Mouse (Mus musculus) gastrocnemius, adult 8-10 months (tissue): ENCODE measurements around the gene BC051665. TPM values are rescaled to one million over a fixed set of nuclear protein-coding genes. Genes with fewer than 3 reads are reported as not detected.
A peak's percentile ranks its signal among the peaks of the same experiment; 100 is the strongest.

Experiments
- DNase-seq, 2 experiments: peaks; one replicate each; pipeline ENCODE4 v3.0.0; 2022; ENCODE audit warnings: low spot score in 2 of 2
- total RNA-seq, 4 experiments: library from RNA; stranded (reverse); gene quantifications; 2 replicates each; pipeline ENCODE4 v1.2.4; 2022

Gene BC051665
- total RNA-seq, result not detected

DNA sequence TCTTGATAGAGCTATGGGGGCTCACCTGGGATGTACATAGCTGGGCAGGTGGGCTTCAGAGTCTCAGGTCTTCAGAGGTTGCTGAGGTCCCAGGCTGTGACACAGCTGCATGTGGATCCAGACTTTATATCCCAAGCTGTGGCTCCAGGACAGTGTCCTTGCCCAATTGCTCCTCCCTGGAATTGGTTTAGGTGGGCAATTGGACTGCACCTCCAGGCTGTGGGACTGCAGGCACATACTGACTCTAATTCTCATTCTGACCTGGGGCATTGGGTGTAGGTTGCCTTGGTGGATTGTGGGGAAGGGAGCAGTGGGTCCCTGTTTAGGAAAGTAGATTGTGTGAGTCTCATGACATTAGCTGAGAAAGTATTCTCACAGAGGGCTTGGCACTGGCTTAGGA, at the start of gene BC051665:
Gene BC051665 (minus strand): TSS at position 101 of the 400 bp plus-strand sequence.
- DNase-seq, result no peak

DNA sequence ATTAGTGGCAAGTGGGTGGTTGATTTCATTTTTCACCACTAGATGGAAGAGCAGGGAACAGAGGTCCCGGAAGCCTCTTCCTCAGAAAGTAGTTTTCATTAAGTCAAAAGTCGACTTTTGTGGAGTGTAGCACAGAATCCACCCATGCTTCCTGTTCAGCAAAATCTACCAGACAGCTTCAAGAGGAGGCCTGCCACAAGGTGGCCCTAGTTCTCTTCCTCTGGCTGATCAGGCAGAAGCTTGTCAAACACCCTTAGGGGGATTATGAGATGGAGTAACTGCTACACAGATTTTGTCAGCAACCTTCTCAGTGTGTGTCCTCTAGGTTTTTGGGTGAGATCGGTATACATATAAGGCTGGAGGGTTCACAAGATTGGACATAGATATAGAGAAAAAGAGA, 39.9 kb upstream of the BC051665 start:
- no peak for DNase-seq

DNA sequence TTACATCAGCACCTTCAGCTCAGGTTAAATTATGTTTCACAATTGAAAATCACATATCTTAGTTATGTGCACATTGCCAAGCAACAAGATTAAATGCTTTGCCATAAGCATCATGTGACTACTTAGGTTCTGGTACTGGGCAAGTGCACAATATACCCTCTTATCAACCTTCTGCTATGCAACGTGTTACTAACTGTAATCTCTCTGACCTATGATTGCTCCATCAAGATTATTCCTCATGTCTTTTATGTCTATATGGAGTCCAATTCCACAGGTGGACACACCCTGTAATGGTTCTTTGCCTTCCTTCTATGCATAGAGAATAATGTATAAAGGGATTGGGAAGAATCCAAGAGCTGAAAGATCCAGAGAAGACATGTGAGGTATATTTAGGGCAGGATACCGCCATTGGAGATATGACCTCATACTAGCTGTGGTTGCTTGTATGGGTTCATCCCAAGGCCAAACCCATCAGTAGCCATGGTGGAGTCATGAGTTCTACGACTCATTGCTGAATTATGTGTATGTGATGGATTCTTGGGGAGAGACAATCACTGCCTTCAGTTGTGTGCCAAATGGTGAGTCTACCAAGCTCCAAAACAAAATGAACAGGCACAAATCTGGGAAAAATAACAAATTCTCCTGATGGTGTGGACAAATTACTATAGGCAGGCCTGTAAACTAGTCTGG, 34.5 kb upstream of the BC051665 start:
- no peak for DNase-seq

- no peak for DNase-seq
Observed at GRCm38 (mm10) chr13:60819469-60819868, 33.3 kb upstream of the BC051665 start.

DNA sequence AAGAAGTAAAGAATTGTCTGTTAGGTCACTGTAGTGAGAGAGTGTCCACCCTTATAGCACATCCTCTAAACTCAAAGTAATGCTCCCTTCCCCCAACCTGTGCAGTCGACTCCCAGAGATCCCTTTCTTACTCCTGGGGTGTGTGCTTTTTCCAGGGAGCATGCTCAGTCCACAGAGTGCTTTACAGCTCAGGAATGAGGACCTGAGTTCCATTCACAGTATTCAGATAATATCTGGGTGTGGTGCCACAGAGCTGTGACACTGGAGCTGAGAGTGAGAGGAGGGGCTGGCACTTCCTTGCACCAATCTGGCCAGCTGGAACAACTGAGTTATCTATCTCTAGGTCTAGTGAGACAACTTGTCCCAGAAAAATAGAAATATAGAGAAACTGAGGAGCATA, 27.6 kb upstream of the BC051665 start:
- DNase-seq, result no peak

DNA sequence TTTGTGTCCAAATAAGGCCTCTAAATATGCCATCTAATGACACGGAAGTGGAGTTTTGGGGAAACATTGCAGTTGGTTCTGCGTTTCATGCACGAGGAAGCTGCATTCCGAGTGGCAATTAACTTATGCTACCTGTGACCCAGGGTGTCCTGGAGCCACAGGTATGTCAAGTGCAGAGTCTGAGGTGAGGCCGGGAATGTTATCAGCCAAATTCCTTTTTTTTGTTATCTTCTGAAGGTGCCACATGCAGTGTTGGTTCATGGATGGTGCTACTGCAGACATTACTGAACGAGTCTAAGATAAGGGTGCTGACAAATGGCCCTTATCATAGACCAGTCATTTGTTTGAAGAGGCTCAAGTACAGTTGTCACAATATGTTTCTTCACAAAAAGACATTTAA, 26.6 kb upstream of the BC051665 start:
- no peak for DNase-seq

- DNase-seq, result no peak
Observed at GRCm38 (mm10) chr13:60809690-60810089, 23.5 kb upstream of the BC051665 start.

DNA sequence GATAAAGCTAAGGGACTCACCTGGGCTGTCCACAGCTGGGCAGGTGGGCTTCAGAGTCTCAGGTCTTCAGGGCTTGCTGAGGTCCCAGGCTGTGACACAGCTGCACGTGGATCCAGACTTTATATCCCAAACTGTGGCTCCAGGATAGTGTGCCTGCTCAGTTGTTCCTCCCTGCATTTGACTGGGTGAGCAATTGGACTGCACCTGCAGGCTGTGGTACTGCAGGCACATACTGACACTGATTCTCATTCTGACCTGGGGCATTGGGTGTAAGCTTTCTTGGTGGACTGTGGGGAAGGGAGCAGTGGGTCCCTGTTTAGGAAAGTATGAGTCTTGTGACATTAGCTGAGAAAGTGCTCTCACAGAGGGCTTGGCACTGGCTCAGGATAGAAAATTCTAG, 16.6 kb upstream of the BC051665 start, which contains the start of gene Ctsll3:
Gene Ctsll3 (minus strand): TSS at position 101 of the 400 bp plus-strand sequence.
- no peak for DNase-seq

- DNase-seq, result no peak
Observed at GRCm38 (mm10) chr13:60789466-60789865, 3.3 kb upstream of the BC051665 start.

GRCm38 (mm10) chr13:60783301-60783700, 2.9 kb downstream of the BC051665 start:
- no peak for DNase-seq

- DNase-seq, result no peak
Observed at GRCm38 (mm10) chr13:60780534-60780933, 5.6 kb downstream of the BC051665 start.

DNA sequence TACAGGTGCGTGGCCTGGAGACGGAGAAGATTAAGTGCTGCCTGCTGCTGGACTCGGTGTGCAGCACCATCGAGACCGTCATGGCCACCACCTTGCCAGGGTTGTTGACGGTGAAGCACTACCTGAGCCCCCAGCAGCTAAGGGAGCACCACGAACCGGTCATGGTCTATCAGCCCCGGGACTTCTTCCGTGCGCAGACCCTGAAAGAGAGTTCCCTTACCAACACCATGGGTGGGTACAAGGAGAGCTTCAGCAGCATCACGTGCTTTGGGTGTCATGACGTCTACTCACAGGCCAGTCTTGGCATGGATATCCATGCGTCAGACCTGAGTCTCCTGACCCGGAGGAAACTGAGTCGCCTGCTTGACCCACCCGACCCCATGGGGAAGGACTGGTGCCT, 25.0 kb downstream of the BC051665 start:
- no peak for DNase-seq

DNA sequence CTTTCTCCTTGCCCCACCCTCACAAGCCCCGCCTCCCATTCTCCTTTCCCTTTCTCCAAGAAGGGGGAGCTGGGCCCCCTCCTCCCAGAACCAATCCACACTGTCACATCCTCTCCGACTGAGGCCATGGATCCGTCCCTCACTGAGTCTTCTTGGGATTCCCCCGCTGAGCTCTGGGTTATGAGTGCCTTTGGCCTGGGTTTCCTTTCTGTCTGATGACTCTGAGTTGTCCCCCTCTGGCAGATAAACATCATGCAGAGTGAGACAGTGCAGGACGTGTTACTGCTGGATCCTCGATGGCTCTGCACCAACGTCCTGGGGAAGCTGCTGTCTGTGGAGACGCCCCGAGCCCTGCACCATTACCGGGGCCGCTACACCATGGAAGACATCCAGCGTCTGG, 25.8 kb downstream of the BC051665 start:
- DNase-seq, result no peak

- no peak for DNase-seq
Observed at GRCm38 (mm10) chr13:60759136-60759535, 27.0 kb downstream of the BC051665 start.

DNA sequence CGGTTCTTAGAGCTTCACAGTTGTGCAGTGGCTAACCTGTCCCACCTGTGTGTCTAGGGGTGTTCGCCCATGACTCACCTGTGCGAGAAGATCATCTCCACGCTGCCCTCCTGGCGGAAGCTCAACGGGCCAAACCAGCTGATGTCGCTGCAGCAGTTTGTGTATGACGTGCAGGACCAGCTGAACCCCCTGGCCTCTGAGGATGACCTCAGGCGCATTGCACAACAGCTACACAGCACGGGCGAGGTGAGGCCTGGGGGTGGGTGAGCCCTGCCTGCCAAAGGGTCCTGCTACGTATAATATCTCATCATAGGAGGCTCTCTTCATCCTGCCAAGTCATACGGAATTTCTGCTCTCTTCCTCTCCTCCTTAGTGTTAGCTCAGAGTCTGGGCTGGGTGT, 28.9 kb downstream of the BC051665 start:
- no peak for DNase-seq

GRCm38 (mm10) chr13:60755251-60755650, 30.9 kb downstream of the BC051665 start:
- DNase-seq, result no peak

DNA sequence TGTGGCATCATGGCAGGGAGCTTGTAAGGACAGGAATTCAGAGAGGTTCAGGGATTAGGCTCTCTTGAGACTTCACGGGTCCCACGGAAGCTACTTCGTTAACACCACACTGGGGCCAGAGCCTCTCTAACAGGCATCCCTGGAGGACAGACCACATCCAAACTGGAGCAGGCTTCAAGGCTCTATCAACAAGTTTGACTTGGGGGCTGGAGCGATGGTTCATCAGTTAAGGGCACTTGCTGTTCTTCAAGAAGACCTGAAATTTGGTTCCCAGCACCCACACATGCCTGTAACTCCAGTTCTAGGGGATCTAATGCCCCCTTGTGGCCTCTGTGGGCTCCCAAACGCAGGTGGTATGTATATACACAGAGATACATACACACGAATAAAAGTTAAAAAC, 32.9 kb downstream of the BC051665 start:
- no peak for DNase-seq

GRCm38 (mm10) chr13:60750930-60751329, 35.2 kb downstream of the BC051665 start:
- DNase-seq, result no peak

GRCm38 (mm10) chr13:60748556-60748955, 37.6 kb downstream of the BC051665 start:
- DNase-seq, result no peak

GRCm38 (mm10) chr13:60747201-60747600, 39.0 kb downstream of the BC051665 start:
- no peak for DNase-seq

GRCm38 (mm10) chr13:60746271-60746670, 39.9 kb downstream of the BC051665 start:
- DNase-seq, result no peak

GRCm38 (mm10) chr13:60745358-60745757, 40.8 kb downstream of the BC051665 start:
- DNase-seq, result no peak

DNA sequence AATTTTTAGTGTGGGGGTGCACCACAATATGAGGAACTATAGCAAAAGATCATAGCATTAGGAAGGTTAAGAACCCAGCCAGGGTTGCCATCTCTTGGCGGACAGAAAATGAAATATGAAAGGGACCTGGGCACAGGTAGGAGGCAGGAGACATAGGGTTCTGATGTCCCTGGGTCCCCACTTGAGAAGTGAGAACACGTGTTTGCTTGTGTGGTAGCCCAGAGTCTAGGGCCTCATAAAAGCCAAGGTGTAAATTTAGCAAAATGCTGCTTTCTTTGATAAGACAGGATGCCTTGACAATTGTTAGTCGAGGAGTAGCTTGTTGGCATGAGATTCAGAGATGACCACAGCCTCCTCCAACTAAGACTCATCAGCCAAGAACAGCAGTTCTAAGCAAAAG, 41.4 kb downstream of the BC051665 start:
- no peak for DNase-seq

DNA sequence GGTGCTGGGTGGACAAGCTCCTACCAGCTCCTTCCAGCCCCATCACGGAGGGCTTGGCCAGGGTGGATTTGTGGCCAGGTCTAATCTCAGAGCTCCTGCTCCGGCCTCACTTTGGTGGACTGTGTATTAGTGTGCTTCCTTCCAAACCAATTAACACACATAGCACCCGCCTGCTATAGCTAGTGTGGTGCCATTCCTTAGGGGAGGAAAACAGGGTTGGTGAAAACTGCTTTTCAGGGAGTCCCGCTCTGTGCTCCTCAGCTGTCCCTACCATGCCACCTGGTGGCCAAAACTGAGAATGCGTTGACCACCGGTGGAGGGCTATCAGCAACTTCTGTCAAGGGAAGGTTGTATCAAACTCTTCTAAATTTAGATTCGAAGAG, 42.1 kb downstream of the BC051665 start:
- peak; percentile 66 to 68 for DNase-seq
